Mouse (Mus musculus): ENCODE data around the gene Lrp6. TPM values are rescaled to one million over a fixed set of nuclear protein-coding genes. Genes with fewer than 3 reads are reported as not detected.

The Lrp6 gene
- polyA plus RNA-seq, 1 experiment from 2014 or later = 49.7 TPM

Other genes starting within 250 kb of the Lrp6 start
- 8.8 and 9.9 TPM in 2 replicates for gene Bcl2l14, start 170.6 kb downstream of the Lrp6 start, polyA plus RNA-seq (2014; fragmentation: Nextera tagmentation; extraction: Ambion mirVana)
- gene Mansc1, start 65.5 kb upstream of the Lrp6 start, polyA plus RNA-seq (2014; fragmentation: Nextera tagmentation; extraction: Ambion mirVana) = 2.8 and 5.8 TPM in 2 replicates
- gene Borcs5, start 72.5 kb upstream of the Lrp6 start, polyA plus RNA-seq (2014; fragmentation: Nextera tagmentation; extraction: Ambion mirVana) = 16.2 and 18.2 TPM in 2 replicates
- 8.6 and 12.3 TPM in 2 replicates for gene Dusp16, start 225.7 kb upstream of the Lrp6 start, polyA plus RNA-seq (2014; fragmentation: Nextera tagmentation; extraction: Ambion mirVana)